Mouse (Mus musculus): ENCODE measurements around the gene Gm20388. TPM values are rescaled to one million over a fixed set of nuclear protein-coding genes. Genes with fewer than 3 reads are reported as not detected.

Gm20388 gene
- polyA plus RNA-seq, 1 experiment from 2014 or later = not detected

GRCm38 (mm10) chr8:121558538-121558937 is 1647.9 kb downstream of the Gm20388 start:
- Histone ChIP-seq H3K9ac (ENCODE audit: low read depth, low read length) (no peak overlapping the region), H3K4me1 (ENCODE audit: control insufficient read depth, insufficient read depth, low read length) (no peaks in the 10 kb centered on the region), H3K4me2 (replicated peaks; ENCODE audit: low read depth, low read length) (no peak overlapping the region), H3K9me3 (ENCODE audit: control insufficient read depth, low read length) (no peaks in the 10 kb centered on the region), H3K27ac (ENCODE audit: low read depth, low read length) (no peak overlapping the region), H3K4me3 (ENCODE audit: low read length) (no peak overlapping the region), H3K27me3 (ENCODE audit: control insufficient read depth, insufficient read depth, low read length) (no peaks in the 10 kb centered on the region), H3K36me3 (ENCODE audit: control insufficient read depth, insufficient read depth, low read length) (peaks cover 30% of the 10 kb centered on the region)
- 82% methylated on average over 16 of the region's 16 CpGs for WGBS
- no peak for ATAC-seq (ENCODE audit: low FRiP score, low TSS enrichment)

- H3K27me3 ChIP-seq (ENCODE audit: control insufficient read depth, insufficient read depth, low read length) = no peaks in the 10 kb centered on the region
- H3K4me3 ChIP-seq (ENCODE audit: low read length) = no peak overlapping the region
- H3K27ac ChIP-seq (ENCODE audit: low read depth, low read length) = no peak overlapping the region
- H3K9me3 ChIP-seq (ENCODE audit: control insufficient read depth, low read length) = no peaks in the 10 kb centered on the region
- H3K36me3 ChIP-seq (ENCODE audit: control insufficient read depth, insufficient read depth, low read length) = peaks cover 18% of the 10 kb centered on the region
- H3K4me2 ChIP-seq (replicated peaks; ENCODE audit: low read depth, low read length) = no peak overlapping the region
- no peak for ATAC-seq (ENCODE audit: low FRiP score, low TSS enrichment)
- WGBS = 85% methylated on average over 12 of the region's 12 CpGs
- H3K9ac ChIP-seq (ENCODE audit: low read depth, low read length) = no peak overlapping the region
- H3K4me1 ChIP-seq (ENCODE audit: control insufficient read depth, insufficient read depth, low read length) = no peaks in the 10 kb centered on the region
Observed at GRCm38 (mm10) chr8:121559801-121560200, 1649.2 kb downstream of the Gm20388 start.

DNA sequence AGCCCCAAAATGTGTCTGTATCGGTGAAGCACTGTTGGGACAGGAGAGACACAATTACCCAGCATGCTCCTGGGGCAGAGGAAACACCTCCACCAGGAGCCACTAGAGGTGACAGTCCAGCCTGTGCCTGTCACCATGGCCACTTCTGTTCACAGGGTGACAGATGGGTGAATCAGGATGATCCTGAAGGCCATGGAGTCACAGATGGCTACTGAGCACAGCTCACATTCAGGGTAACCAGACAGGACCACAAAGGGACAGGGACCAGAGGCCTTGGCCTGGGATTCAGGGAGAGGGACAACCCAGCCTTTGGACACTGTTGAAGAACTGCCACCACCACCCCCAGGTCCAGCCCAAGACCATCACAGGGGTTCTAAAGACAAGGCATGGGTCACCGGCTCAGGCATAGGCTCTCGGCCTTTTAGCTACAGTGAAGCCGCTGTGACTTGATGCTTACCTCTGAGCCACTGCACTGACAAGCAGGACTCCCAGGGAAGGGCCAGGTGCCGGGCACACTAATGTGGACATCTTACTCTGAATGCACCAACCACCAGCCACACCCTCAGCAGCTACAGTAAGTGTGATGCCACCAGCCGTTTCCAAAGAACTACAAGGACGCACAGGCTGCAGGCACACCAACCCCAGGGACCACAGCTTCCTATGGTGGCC is 1649.9 kb downstream of the Gm20388 start:
- no peak overlapping the region for H3K4me3 ChIP-seq (ENCODE audit: low read length)
- ATAC-seq (ENCODE audit: low FRiP score, low TSS enrichment) = no peak
- peaks cover 13% of the 10 kb centered on the region; the same call in 1 of the 2 replicates for H3K36me3 ChIP-seq (ENCODE audit: control insufficient read depth, insufficient read depth, low read length)
- no peaks in the 10 kb centered on the region for H3K9me3 ChIP-seq (ENCODE audit: control insufficient read depth, low read length)
- no peak overlapping the region for H3K9ac ChIP-seq (ENCODE audit: low read depth, low read length)
- H3K27me3 ChIP-seq (ENCODE audit: control insufficient read depth, insufficient read depth, low read length) = no peaks in the 10 kb centered on the region
- no peak overlapping the region for H3K27ac ChIP-seq (ENCODE audit: low read depth, low read length)
- no peak overlapping the region for H3K4me2 ChIP-seq (replicated peaks; ENCODE audit: low read depth, low read length)
- no peaks in the 10 kb centered on the region for H3K4me1 ChIP-seq (ENCODE audit: control insufficient read depth, insufficient read depth, low read length)
- 93% methylated on average over 7 of the region's 7 CpGs for WGBS

- Histone ChIP-seq H3K27ac (ENCODE audit: low read depth, low read length) (no peak overlapping the region), H3K36me3 (ENCODE audit: control insufficient read depth, insufficient read depth, low read length) (peaks cover 13% of the 10 kb centered on the region; the same call in 1 of the 2 replicates), H3K4me3 (ENCODE audit: low read length) (no peak overlapping the region), H3K9me3 (ENCODE audit: control insufficient read depth, low read length) (no peaks in the 10 kb centered on the region), H3K27me3 (ENCODE audit: control insufficient read depth, insufficient read depth, low read length) (no peaks in the 10 kb centered on the region), H3K4me1 (ENCODE audit: control insufficient read depth, insufficient read depth, low read length) (no peaks in the 10 kb centered on the region), H3K4me2 (replicated peaks; ENCODE audit: low read depth, low read length) (no peak overlapping the region), H3K9ac (ENCODE audit: low read depth, low read length) (no peak overlapping the region)
- no peak for ATAC-seq (ENCODE audit: low FRiP score, low TSS enrichment)
- 83% methylated on average over 16 of the region's 16 CpGs for WGBS
Observed at GRCm38 (mm10) chr8:121561636-121562345, 1651.2 kb downstream of the Gm20388 start.

DNA sequence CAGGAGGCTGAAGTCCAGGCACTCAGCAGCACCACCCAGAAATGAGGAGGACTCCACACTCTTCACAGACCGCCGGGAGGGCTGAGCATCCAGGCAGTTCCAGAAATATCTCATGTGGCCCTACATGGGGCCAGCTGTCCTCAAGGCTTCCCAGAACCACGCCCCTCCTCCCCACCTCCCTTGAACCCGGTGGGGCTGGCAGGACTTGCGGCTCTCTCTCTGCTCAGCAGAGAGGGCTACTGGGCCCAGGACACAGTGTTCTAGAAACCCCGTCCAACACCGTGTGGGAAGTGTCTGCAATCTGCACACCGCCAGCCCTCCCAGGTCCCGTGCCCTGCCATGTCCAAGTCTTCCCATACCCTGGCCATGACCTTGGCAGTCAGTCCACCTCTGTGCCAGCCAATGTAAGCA is 1652.3 kb downstream of the Gm20388 start:
- no peak overlapping the region for H3K4me2 ChIP-seq (replicated peaks; ENCODE audit: low read depth, low read length)
- no peak overlapping the region for H3K27ac ChIP-seq (ENCODE audit: low read depth, low read length)
- no peak for ATAC-seq (ENCODE audit: low FRiP score, low TSS enrichment)
- 80% methylated on average over 9 of the region's 9 CpGs for WGBS
- no peak overlapping the region for H3K4me3 ChIP-seq (ENCODE audit: low read length)
- peaks cover 13% of the 10 kb centered on the region; the same call in 1 of the 2 replicates for H3K36me3 ChIP-seq (ENCODE audit: control insufficient read depth, insufficient read depth, low read length)
- H3K9me3 ChIP-seq (ENCODE audit: control insufficient read depth, low read length) = no peaks in the 10 kb centered on the region
- no peaks in the 10 kb centered on the region for H3K4me1 ChIP-seq (ENCODE audit: control insufficient read depth, insufficient read depth, low read length)
- no peak overlapping the region for H3K9ac ChIP-seq (ENCODE audit: low read depth, low read length)
- H3K27me3 ChIP-seq (ENCODE audit: control insufficient read depth, insufficient read depth, low read length) = no peaks in the 10 kb centered on the region

GRCm38 (mm10) chr8:121563701-121564100 is 1653.1 kb downstream of the Gm20388 start:
- no peak overlapping the region for H3K9ac ChIP-seq (ENCODE audit: low read depth, low read length)
- no peak overlapping the region for H3K4me2 ChIP-seq (replicated peaks; ENCODE audit: low read depth, low read length)
- H3K36me3 ChIP-seq (ENCODE audit: control insufficient read depth, insufficient read depth, low read length) = peaks cover 9% of the 10 kb centered on the region; the same call in 1 of the 2 replicates
- ATAC-seq (ENCODE audit: low FRiP score, low TSS enrichment) = no peak
- H3K4me3 ChIP-seq (ENCODE audit: low read length) = no peak overlapping the region
- no peaks in the 10 kb centered on the region for H3K9me3 ChIP-seq (ENCODE audit: control insufficient read depth, low read length)
- WGBS = 76% methylated on average over 6 of the region's 6 CpGs
- H3K27ac ChIP-seq (ENCODE audit: low read depth, low read length) = no peak overlapping the region
- 0 out of 2 replicates have a peak, but pooled peaks cover 4% of the 10 kb centered on the region for H3K4me1 ChIP-seq (ENCODE audit: control insufficient read depth, insufficient read depth, low read length)
- H3K27me3 ChIP-seq (ENCODE audit: control insufficient read depth, insufficient read depth, low read length) = no peaks in the 10 kb centered on the region

DNA sequence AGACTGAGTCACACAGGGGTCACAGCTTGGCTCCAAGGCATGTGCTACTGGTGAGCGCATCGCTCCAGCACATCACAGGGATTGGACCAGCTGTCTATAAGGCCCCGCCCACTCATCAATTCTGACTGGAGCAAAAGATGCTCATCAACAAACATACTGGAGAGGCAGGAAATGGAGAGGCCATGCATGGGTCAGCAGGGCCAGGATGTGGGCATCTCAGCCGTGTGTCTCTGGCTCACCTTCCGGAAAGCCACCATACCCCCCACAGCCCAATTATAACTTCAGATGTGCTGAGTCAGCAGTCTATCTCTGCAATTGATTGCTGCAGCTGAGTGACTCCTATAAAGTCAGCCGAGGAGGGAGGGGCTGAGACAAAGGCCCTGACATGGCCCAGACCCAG is 1657.7 kb downstream of the Gm20388 start:
- Histone ChIP-seq H3K9ac (ENCODE audit: low read depth, low read length) (no peak overlapping the region), H3K27ac (ENCODE audit: low read depth, low read length) (no peak overlapping the region), H3K4me1 (ENCODE audit: control insufficient read depth, insufficient read depth, low read length) (peaks cover 4% of the 10 kb centered on the region; the same call in 1 of the 2 replicates), H3K4me2 (replicated peaks; ENCODE audit: low read depth, low read length) (no peak overlapping the region), H3K36me3 (ENCODE audit: control insufficient read depth, insufficient read depth, low read length) (peaks cover 3% of the 10 kb centered on the region; the same call in 1 of the 2 replicates), H3K9me3 (ENCODE audit: control insufficient read depth, low read length) (no peaks in the 10 kb centered on the region), H3K4me3 (ENCODE audit: low read length) (no peak overlapping the region), H3K27me3 (ENCODE audit: control insufficient read depth, insufficient read depth, low read length) (no peaks in the 10 kb centered on the region)
- no peak for ATAC-seq (ENCODE audit: low FRiP score, low TSS enrichment)
- WGBS = 56% methylated on average over 6 of the region's 6 CpGs

- ATAC-seq (ENCODE audit: low FRiP score, low TSS enrichment) = no peak
- Histone ChIP-seq H3K9me3 (ENCODE audit: control insufficient read depth, low read length) (no peaks in the 10 kb centered on the region), H3K9ac (ENCODE audit: low read depth, low read length) (no peak overlapping the region), H3K4me1 (ENCODE audit: control insufficient read depth, insufficient read depth, low read length) (peaks cover 9% of the 10 kb centered on the region; the same call in 1 of the 2 replicates), H3K27ac (ENCODE audit: low read depth, low read length) (no peak overlapping the region), H3K4me2 (replicated peaks; ENCODE audit: low read depth, low read length) (no peak overlapping the region), H3K4me3 (ENCODE audit: low read length) (no peak overlapping the region), H3K36me3 (ENCODE audit: control insufficient read depth, insufficient read depth, low read length) (peaks cover under 1% of the 10 kb centered on the region; the same call in 1 of the 2 replicates), H3K27me3 (ENCODE audit: control insufficient read depth, insufficient read depth, low read length) (no peaks in the 10 kb centered on the region)
- WGBS = 80% methylated on average over 21 of the region's 21 CpGs
Observed at GRCm38 (mm10) chr8:121570335-121570734, 1659.7 kb downstream of the Gm20388 start.

DNA sequence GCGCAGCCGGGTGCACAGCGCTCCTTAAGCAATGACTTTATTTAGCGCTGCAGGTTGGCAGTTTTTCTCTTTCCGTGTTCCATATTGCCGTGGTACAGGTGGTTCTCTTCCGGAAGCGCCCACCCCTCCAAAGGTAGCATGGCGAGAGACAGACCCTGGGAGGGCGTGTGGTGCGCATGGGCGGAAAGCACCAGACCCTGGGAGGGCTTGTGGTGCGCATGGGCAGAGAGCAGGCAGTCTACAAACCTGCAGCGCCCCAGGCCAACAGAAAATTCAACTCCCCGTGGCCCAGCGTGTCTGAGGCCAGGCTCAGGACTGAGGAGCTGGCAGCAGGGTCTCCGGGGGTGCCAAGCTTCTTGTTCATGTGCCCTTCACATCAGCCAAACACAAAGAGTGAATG is 1660.2 kb downstream of the Gm20388 start:
- Histone ChIP-seq H3K4me1 (ENCODE audit: control insufficient read depth, insufficient read depth, low read length) (peaks cover 9% of the 10 kb centered on the region; the same call in 1 of the 2 replicates), H3K27me3 (ENCODE audit: control insufficient read depth, insufficient read depth, low read length) (no peaks in the 10 kb centered on the region), H3K4me3 (ENCODE audit: low read length) (no peak overlapping the region), H3K9ac (ENCODE audit: low read depth, low read length) (no peak overlapping the region), H3K36me3 (ENCODE audit: control insufficient read depth, insufficient read depth, low read length) (no peaks in the 10 kb centered on the region; the same call in 1 of the 2 replicates), H3K27ac (ENCODE audit: low read depth, low read length) (no peak overlapping the region), H3K9me3 (ENCODE audit: control insufficient read depth, low read length) (no peaks in the 10 kb centered on the region), H3K4me2 (replicated peaks; ENCODE audit: low read depth, low read length) (no peak overlapping the region)
- 82% methylated on average over 17 of the region's 17 CpGs for WGBS
- no peak for ATAC-seq (ENCODE audit: low FRiP score, low TSS enrichment)
